Mouse (Mus musculus): ENCODE results near the gene Myh6.

- TF ChIP-seq POLR2A (IDR thresholded peaks at IDR 0.05; ENCODE audit: low read depth, low read length) (no peak), CTCF (IDR thresholded peaks at IDR 0.05; ENCODE audit: extremely low read depth, insufficient read length, insufficient replicate concordance, low read depth, low read length) (no peak)
Measured at GRCm38 (mm10) chr14:54942479-54942878, 24.2 kb downstream of the Myh6 start.

Data from small intestine, adult 2 months (tissue).